Mouse (Mus musculus): ENCODE results near the gene Bcl2l11.
A peak's percentile ranks its signal among the peaks of the same experiment; 100 is the strongest.
"Not testable (repeated sequence)": the region's sequence is repeated elsewhere in the genome, so short reads cannot be mapped to it uniquely, and the experiment has no call there.

The Bcl2l11 gene

GRCm38 (mm10) chr2:128176391-128177044 is 50.7 kb downstream of the Bcl2l11 start:
- DNase-seq: no peak

- DNase-seq: no peak
Observed at GRCm38 (mm10) chr2:128177241-128177661, 51.4 kb downstream of the Bcl2l11 start.

GRCm38 (mm10) chr2:128179126-128179807 is 53.4 kb downstream of the Bcl2l11 start:
- DNase-seq: no peak

GRCm38 (mm10) chr2:128179808-128180379 is 54.1 kb downstream of the Bcl2l11 start:
- no peak for DNase-seq

- DNase-seq: not testable (repeated sequence)
Observed at GRCm38 (mm10) chr2:128182181-128182580, 56.3 kb downstream of the Bcl2l11 start.

- DNase-seq: no peak
Observed at GRCm38 (mm10) chr2:128182751-128183150, 56.9 kb downstream of the Bcl2l11 start.

- DNase-seq: no peak
Observed at GRCm38 (mm10) chr2:128183762-128184161, 57.9 kb downstream of the Bcl2l11 start.

GRCm38 (mm10) chr2:128185942-128186341 is 60.1 kb downstream of the Bcl2l11 start:
- no peak for DNase-seq

GRCm38 (mm10) chr2:128187277-128187676 is 61.4 kb downstream of the Bcl2l11 start:
- no peak for DNase-seq

- no peak for DNase-seq
Observed at GRCm38 (mm10) chr2:128188461-128188860, 62.6 kb downstream of the Bcl2l11 start.

GRCm38 (mm10) chr2:128189691-128190090 is 63.9 kb downstream of the Bcl2l11 start:
- no peak for DNase-seq

GRCm38 (mm10) chr2:128190196-128190595 is 64.4 kb downstream of the Bcl2l11 start:
- DNase-seq: no peak

GRCm38 (mm10) chr2:128193411-128193810 is 67.6 kb downstream of the Bcl2l11 start:
- DNase-seq: no peak

- DNase-seq: no peak
Observed at GRCm38 (mm10) chr2:128197379-128197778, 71.5 kb downstream of the Bcl2l11 start.

- no peak for DNase-seq
Observed at GRCm38 (mm10) chr2:128203147-128203546, 77.3 kb downstream of the Bcl2l11 start.

- DNase-seq: peak; percentile 25 to 57
Observed at GRCm38 (mm10) chr2:128203749-128204405, 78.0 kb downstream of the Bcl2l11 start.

- DNase-seq: no peak
Observed at GRCm38 (mm10) chr2:128208541-128208940, 82.7 kb downstream of the Bcl2l11 start.

GRCm38 (mm10) chr2:128209841-128210329 is 84.0 kb downstream of the Bcl2l11 start:
- no peak for DNase-seq

- DNase-seq: no peak
Observed at GRCm38 (mm10) chr2:128210376-128210775, 84.5 kb downstream of the Bcl2l11 start.

- no peak for DNase-seq
Observed at GRCm38 (mm10) chr2:128211022-128211880, 85.4 kb downstream of the Bcl2l11 start.

GRCm38 (mm10) chr2:128211881-128212209 is 86.0 kb downstream of the Bcl2l11 start:
- DNase-seq: no peak

Data from thymus, adult 18-20 months (tissue).